Mouse (Mus musculus) bone marrow, adult 2 months (tissue): ENCODE data around the gene Dact2.

Experiments used
- CTCF ChIP-seq: fragments of 200-500 bp; IDR thresholded peaks from 2 replicates; pipeline ENCODE4 v1.5.1; 2011; ENCODE audit warnings: low read length, control low read depth; ENCODE audit not compliant: control insufficient read depth, insufficient read depth
- POLR2A ChIP-seq: fragments of 200-500 bp; IDR thresholded peaks from 2 replicates; pipeline ENCODE4 v1.6.1; 2011; ENCODE audit warnings: low read depth, mild to moderate bottlenecking, control low read depth, low read length, borderline replicate concordance; ENCODE audit not compliant: control insufficient read depth

- TF ChIP-seq CTCF, result peak; percentile 23; the same call in 1 of the 2 replicates
- TF ChIP-seq POLR2A, result no peak
These were observed 28.5 kb upstream of the Dact2 start for GRCm38 (mm10) chr17:14232629-14233028.
